Mouse (Mus musculus) embryonic facial prominence, embryonic 14.5 days (tissue): ENCODE measurements around the gene Lyrm7. TPM values are rescaled to one million over a fixed set of nuclear protein-coding genes. Genes with fewer than 3 reads are reported as not detected.
"Not testable (repeated sequence)": the region's sequence is repeated elsewhere in the genome, so short reads cannot be mapped to it uniquely, and the experiment has no call there.

Experiments
- ATAC-seq: fragments of 200-750 bp; cut with Nextera tagmentation; 2 replicates; pipeline ENCODE4 v1.8.0; 2017; ENCODE audit warnings: low read depth, moderate number of reproducible peaks, moderate TSS enrichment
- DNase-seq: peaks from one replicate; pipeline ENCODE4 v3.0.0-alpha.2; 2015; ENCODE audit warnings: low spot score
- H3K27ac ChIP-seq: fragments of 300-500 bp; sonication (generic); replicated peaks from 2 replicates; pipeline ENCODE4 v1.5.1; 2014; ENCODE audit warnings: low read depth, mild to moderate bottlenecking, low read length, moderate library complexity
- H3K27me3 ChIP-seq: fragments of 300-500 bp; sonication (generic); replicated peaks from 2 replicates; pipeline ENCODE4 v1.6.1; 2014; ENCODE audit warnings: low read length; ENCODE audit not compliant: control insufficient read depth, insufficient read depth
- H3K36me3 ChIP-seq: fragments of 300-500 bp; sonication (generic); 2 replicates; pipeline ENCODE4 v1.6.1; 2014; ENCODE audit warnings: low read length, mixed read lengths; ENCODE audit not compliant: control insufficient read depth, insufficient read depth
- H3K4me1 ChIP-seq: fragments of 300-500 bp; sonication (generic); 2 replicates; pipeline ENCODE4 v1.6.1; 2014; ENCODE audit warnings: antibody characterized with exemption, low read length; ENCODE audit not compliant: control insufficient read depth, insufficient read depth
- H3K4me2 ChIP-seq: fragments of 300-500 bp; sonication (generic); 2 replicates; pipeline ENCODE4 v1.6.1; 2014; ENCODE audit warnings: low read depth, mild to moderate bottlenecking, low read length, moderate library complexity, mixed read lengths
- H3K4me3 ChIP-seq: fragments of 300-500 bp; sonication (generic); 2 replicates; pipeline ENCODE4 v1.5.1; 2014; ENCODE audit warnings: low read depth, mild to moderate bottlenecking, low read length
- H3K9ac ChIP-seq: fragments of 300-500 bp; sonication (generic); 2 replicates; pipeline ENCODE4 v1.6.1; 2014; ENCODE audit warnings: low read depth, mild to moderate bottlenecking, low read length, moderate library complexity, mixed read lengths
- H3K9me3 ChIP-seq: fragments of 300-500 bp; sonication (generic); 2 replicates; pipeline ENCODE4 v1.6.1; 2016; ENCODE audit warnings: low read length; ENCODE audit not compliant: control insufficient read depth
- WGBS: fragments of 180-500 bp; shearing (Covaris S2); extraction: QIAGEN DNeasy Blood & Tissue Kit; methylation state at CpG from one replicate; pipeline ENCODE4 v1.1.7; 2014; 5-methylcytosine and 5-hydroxymethylcytosine counted together
- polyA plus RNA-seq: library from polyadenylated mRNA; unstranded; fragments of >200 nt; fragmentation: Nextera tagmentation; extraction: Ambion mirVana; gene quantifications from 2 replicates; pipeline ENCODE4 v1.2.1, GENCODE M21; 2014

The Lyrm7 gene
- polyA plus RNA-seq, 1 experiment from 2014 or later, result 10.6 TPM

DNA sequence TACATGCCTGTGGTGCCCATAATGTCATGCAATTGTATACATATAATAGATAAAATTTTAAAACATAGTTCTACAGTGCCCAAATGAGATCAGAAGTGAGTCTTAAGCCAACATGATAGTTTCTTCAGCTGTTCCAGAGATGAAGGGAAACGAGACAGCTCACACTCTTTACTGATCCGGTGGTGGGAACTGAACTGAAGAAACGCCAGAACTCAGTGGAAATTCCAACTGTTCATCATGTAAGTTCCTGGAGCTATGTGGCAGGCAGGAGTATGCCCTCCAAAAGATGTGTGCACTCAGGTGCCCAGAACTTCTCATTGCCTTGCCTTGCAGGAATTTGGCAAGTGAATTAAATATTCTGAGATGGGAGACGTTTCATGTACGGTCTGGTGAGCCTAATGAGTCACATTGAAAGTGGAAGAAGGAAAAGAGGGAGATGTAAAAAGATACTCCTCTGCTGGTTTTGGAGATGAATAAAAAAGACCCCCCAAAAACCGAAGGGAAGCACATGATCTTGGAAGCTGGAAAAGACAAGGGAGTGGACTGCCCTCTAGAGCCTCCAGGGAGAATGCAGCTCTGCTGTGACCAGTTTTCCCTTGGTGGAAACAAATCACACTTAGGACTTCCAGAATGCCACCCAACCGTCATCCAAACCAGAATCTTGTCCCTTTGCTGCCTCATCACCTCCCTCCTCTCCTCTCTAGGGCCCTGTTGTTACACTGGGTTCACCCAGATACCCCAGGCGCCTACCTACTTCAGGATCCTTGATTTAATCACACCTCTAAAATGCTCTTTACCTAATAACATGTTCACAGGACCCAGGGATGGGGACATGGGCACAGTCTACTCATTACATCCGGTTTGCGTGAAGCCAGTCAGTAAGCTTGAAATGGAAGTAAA lies 2.2 kb upstream of the Lyrm7 start:
- H3K4me3 ChIP-seq, result no peak overlapping the region
- DNase-seq (peak; percentile 71), ATAC-seq (no peak)
- H3K27me3 ChIP-seq, result no peaks in the 10 kb centered on the region
- no peak overlapping the region for H3K27ac ChIP-seq
- no peak overlapping the region for H3K9ac ChIP-seq
- no peaks in the 10 kb centered on the region for H3K36me3 ChIP-seq
- peaks cover 15% of the 10 kb centered on the region; the same call in 1 of the 2 replicates for H3K4me1 ChIP-seq
- no peak overlapping the region for H3K4me2 ChIP-seq
- no peaks in the 10 kb centered on the region for H3K9me3 ChIP-seq
- 41% methylated on average over 10 of the region's 10 CpGs for WGBS

DNA sequence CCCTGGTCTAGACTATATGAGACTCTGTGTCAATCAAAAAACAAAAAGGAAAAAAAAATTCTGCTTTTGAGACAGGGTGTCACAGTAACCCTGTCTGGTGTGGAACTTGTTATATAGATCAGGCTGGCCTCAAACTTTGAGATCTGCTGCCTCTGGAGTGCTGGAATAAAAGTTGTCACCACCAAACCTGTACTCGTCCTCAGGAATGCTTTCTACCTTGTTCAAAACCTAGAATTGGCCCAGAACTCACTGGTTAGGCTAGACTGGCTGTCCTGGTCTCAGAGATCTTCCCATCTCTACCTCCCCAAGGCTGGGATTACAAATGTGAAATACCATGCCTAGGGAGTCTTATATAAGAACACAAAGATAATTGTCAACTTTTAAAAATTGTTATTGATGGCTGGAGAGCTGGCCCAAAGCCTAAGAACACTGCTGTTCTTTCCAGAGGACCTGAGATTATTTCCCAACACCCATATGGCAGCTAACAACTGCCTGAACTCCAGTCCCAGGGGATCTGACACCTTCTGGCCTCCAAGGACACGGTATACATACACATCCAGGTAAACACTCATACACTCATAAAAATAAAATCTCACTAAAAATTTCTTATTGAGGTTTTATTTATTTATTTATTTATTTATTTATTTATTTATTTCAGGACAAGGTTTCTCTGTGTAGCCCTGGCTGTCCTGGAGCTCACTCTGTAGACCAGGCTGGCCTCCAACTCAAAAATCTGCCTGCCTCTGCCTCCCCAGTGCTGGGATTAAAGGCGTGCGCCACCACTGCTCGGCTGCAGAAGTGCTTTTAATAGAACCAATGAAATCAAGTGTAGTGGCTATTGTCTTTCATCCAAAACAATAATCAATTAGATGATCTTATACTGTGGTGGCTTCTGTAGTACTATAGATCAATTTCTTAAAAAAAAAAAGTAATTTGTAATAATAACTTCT lies 1.0 kb upstream of the Lyrm7 start:
- Histone ChIP-seq H3K27ac (no peak overlapping the region), H3K4me1 (peaks cover 14% of the 10 kb centered on the region; the same call in 1 of the 2 replicates), H3K4me3 (peak overlapping the region; percentile 51; the same call in 1 of the 2 replicates), H3K27me3 (no peaks in the 10 kb centered on the region), H3K36me3 (no peaks in the 10 kb centered on the region), H3K9me3 (no peaks in the 10 kb centered on the region), H3K9ac (peak overlapping the region; percentile 71; the same call in 1 of the 2 replicates), H3K4me2 (peak overlapping the region; percentile 64; the same call in 1 of the 2 replicates)
- no peak for DNase-seq
- ATAC-seq, result no peak
- WGBS, result 91% methylated on average over 5 of the region's 5 CpGs

DNA sequence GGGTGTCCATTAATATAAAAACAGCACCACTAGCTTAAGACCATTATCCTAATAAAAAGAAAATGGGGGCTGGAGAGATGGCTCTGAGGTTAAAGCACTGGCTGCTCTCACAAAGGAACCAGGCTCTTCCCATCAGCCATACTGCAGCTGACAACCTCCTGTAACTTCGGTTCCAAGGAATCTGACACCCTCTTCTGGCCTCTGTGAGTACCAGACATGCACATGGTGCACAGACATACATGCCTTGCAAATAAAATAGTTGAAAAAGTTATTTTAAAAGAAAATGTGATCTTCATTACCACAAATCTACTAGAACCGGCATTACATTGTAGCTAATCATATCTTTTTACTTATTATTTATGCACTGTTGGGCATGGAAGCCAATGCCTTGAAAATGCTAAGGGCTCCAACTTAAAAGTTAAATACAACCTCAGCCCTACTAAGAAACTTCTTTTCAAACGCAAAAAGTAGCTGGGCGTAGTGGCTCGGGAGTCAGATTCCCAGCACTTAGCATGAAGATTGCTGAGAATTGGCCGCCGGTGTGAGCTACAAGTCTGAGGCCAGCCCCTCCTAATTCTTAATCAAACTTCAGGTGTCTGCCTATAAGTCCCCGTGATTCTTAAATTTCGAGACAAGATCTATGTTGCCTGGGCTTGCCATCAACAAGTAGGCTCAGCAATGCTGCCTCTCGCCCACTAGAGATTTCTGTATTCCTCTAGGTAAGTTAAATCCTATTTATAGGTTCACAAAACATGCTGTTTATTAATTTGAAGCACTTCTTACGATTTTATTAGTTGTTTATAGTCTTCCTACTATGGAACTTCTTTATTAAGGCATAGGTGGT lies 1.2 kb downstream of the Lyrm7 start:
- no peaks in the 10 kb centered on the region for H3K9me3 ChIP-seq
- no peaks in the 10 kb centered on the region for H3K36me3 ChIP-seq
- H3K4me3 ChIP-seq, result peak overlapping the region; percentile 51
- WGBS, result 16% methylated on average over 11 of the region's 11 CpGs
- H3K4me2 ChIP-seq, result peak overlapping the region; percentile 57
- H3K27me3 ChIP-seq, result no peaks in the 10 kb centered on the region
- peaks cover 10% of the 10 kb centered on the region; the same call in 1 of the 2 replicates for H3K4me1 ChIP-seq
- ATAC-seq (no peak), DNase-seq (peak; percentile 73)
- H3K27ac ChIP-seq, result 0 out of 2 replicates have a peak overlapping the region, but pooled peaks have one; percentile 48
- H3K9ac ChIP-seq, result peak overlapping the region; percentile 72

DNA sequence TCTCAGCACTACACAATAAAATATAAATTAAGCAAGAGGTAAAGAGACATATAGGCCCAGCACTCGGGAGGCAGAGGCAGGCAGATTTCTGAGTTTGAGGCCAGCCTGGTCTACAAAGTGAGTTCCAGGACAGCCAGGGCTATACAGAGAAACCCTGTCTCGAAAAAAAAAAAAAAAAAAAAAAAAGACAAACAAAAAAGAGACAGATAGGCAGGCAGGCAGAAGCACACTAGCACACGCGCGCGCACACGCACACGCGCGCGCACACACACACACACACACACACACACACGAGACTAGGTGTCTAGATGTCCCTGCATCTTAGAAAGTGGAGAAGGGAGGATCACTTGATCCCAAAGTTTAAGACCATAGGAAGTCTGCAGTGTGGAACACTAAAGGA lies 1.8 kb downstream of the Lyrm7 start:
- not testable (repeated sequence) for ATAC-seq, H3K27me3 ChIP-seq, H3K9me3 ChIP-seq, H3K36me3 ChIP-seq, H3K4me2 ChIP-seq, H3K9ac ChIP-seq, H3K4me3 ChIP-seq, H3K27ac ChIP-seq, DNase-seq
- 92% methylated on average over 11 of the region's 12 CpGs for WGBS
- peaks cover 10% of the 10 kb centered on the region; the same call in 1 of the 2 replicates for H3K4me1 ChIP-seq

DNA sequence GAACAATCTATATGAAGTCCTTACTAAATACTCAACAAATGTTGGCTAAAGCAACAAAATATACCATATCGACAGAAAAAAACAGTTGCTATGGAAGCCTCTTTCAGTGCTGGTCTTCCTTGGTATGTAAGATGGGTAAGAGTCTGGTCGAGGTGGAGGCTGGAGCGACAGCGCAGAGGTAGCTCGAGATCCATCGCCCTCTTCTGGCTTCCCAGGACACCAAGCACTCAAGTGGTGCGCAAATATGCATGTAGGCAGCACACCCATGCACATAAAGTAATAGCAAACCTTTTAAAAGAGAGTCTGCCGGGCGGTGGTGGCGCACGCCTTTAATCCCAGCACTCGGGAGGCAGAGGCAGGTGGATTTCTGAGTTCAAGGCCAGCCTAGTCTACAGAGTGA lies 9.1 kb downstream of the Lyrm7 start:
- ATAC-seq (no peak), DNase-seq (no peak)
- Histone ChIP-seq H3K9me3 (no peaks in the 10 kb centered on the region), H3K4me2 (no peak overlapping the region), H3K9ac (no peak overlapping the region), H3K4me1 (no peaks in the 10 kb centered on the region), H3K4me3 (no peak overlapping the region), H3K27ac (no peak overlapping the region), H3K27me3 (no peaks in the 10 kb centered on the region), H3K36me3 (no peaks in the 10 kb centered on the region)
- WGBS, result 93% methylated on average over 12 of the region's 12 CpGs

GRCm38 (mm10) chr11:54849961-54850758 lies 10.6 kb downstream of the Lyrm7 start:
- 0 out of 2 replicates have a peak, but pooled peaks cover 4% of the 10 kb centered on the region for H3K4me1 ChIP-seq
- no peak overlapping the region for H3K4me2 ChIP-seq
- H3K9ac ChIP-seq, result no peak overlapping the region
- 83% methylated on average over 10 of the region's 10 CpGs for WGBS
- DNase-seq, result no peak
- H3K27ac ChIP-seq, result no peak overlapping the region
- no peaks in the 10 kb centered on the region for H3K27me3 ChIP-seq
- no peaks in the 10 kb centered on the region for H3K9me3 ChIP-seq
- no peak overlapping the region for H3K4me3 ChIP-seq
- H3K36me3 ChIP-seq, result no peaks in the 10 kb centered on the region
- ATAC-seq, result no peak

GRCm38 (mm10) chr11:54845470-54846442 lies 15.0 kb downstream of the Lyrm7 start:
- H3K9ac ChIP-seq, result no peak overlapping the region
- no peaks in the 10 kb centered on the region for H3K36me3 ChIP-seq
- no peak overlapping the region for H3K4me3 ChIP-seq
- no peak overlapping the region for H3K4me2 ChIP-seq
- H3K9me3 ChIP-seq, result no peaks in the 10 kb centered on the region
- ATAC-seq (no peak), DNase-seq (peak; percentile 40)
- no peaks in the 10 kb centered on the region for H3K27me3 ChIP-seq
- WGBS, result 49% methylated on average over 8 of the region's 8 CpGs
- 0 out of 2 replicates have a peak, but pooled peaks cover 4% of the 10 kb centered on the region for H3K4me1 ChIP-seq
- H3K27ac ChIP-seq, result no peak overlapping the region; the same call in 1 of the 2 replicates
